Mouse (Mus musculus) ES-E14 (cell line): ENCODE data around the gene Iqsec1.

Experiments used
- HCFC1 ChIP-seq: IDR thresholded peaks from 2 replicates; pipeline ENCODE4 v1.6.1; 2012; ENCODE audit warnings: low read length, inconsistent platforms, borderline replicate concordance; ENCODE audit not compliant: insufficient read depth
- ZNF384 ChIP-seq: IDR thresholded peaks from 2 replicates; pipeline ENCODE4 v1.6.1; 2012; ENCODE audit warnings: low read depth, low read length, inconsistent platforms

DNA sequence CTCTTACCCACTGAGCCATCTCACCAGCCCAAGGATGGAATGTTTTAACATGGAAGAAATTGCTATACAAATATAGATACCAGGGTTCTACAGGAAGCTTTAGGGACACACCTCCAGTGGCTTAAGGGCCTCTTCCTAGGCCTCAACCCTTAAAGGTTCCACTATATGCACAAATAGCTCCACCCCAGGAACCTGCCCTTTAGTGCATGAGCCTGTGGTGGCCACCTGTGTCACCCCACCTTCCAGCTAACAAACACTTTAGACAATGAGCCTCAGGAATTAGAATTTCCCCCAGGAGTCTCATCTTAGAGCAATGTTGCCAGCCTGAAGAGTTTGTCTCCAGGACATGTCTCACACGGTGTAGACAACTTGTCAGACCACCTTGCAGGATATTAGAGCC lies 96.1 kb downstream of the Iqsec1 start:
- TF ChIP-seq ZNF384 (no peak), HCFC1 (no peak)
